Mouse (Mus musculus): ENCODE results near the gene Fer1l4. TPM values are rescaled to one million over a fixed set of nuclear protein-coding genes. Genes with fewer than 3 reads are reported as not detected.

Gene Fer1l4
- polyA plus RNA-seq, 1 experiment from 2014 or later: not detected

DNA sequence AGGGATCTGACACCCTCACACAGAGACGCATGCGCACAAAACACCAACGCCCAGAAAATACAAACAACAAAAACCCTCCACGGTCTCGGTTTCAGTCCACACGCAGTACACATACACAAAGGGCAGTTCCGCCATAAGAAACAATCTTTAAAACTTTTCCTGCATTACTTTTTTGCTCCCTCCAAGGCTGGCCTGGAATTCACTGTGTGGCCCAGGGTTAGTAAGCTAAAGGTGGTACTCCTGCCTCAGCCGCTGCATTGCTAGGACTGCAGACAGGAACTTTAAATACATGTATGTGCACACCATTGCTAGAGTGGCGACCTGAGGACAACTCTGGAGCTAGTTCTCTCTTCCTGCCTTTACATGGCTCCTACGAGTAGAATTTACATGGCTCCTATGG lies 18.5 kb upstream of the Fer1l4 start:
- Histone ChIP-seq H3K36me3 (peaks cover 84% of the 10 kb centered on the region), H3K4me2 (no peak overlapping the region), H3K9me3 (replicated peaks) (no peaks in the 10 kb centered on the region), H3K4me3 (no peak overlapping the region), H3K4me1 (replicated peaks) (peaks cover 3% of the 10 kb centered on the region), H3K27ac (ENCODE audit: poor library complexity, severe bottlenecking) (no peak overlapping the region), H3K9ac (no peak overlapping the region), H3K27me3 (replicated peaks) (no peaks in the 10 kb centered on the region)
- 93% methylated on average over 10 of the region's 10 CpGs for WGBS
- ATAC-seq (ENCODE audit: insufficient number of reproducible peaks, low FRiP score): no peak

DNA sequence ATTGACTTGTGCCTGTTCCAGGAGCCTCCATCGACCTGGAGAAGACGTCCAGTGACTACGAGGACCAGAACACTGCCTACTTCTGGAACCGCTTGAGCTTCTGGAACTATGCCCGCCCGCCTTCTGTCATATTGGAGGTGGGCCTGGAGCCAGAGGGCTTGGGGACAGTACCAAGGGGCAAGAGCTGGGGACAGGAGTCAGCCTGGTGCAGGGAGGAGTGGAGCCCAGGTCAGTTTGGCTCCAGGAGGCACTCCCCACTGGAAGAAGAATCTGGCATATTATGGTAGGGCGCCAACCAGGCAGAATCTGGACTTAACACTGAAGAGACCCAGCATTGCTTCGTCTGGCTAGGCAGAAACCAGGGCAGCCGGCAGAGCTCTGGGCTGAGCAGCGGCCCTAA lies 15.2 kb upstream of the Fer1l4 start:
- Histone ChIP-seq H3K36me3 (peaks cover 51% of the 10 kb centered on the region), H3K4me1 (replicated peaks) (peaks cover 12% of the 10 kb centered on the region), H3K4me2 (no peak overlapping the region), H3K4me3 (no peak overlapping the region), H3K27me3 (replicated peaks) (no peaks in the 10 kb centered on the region), H3K9me3 (replicated peaks) (no peaks in the 10 kb centered on the region), H3K9ac (no peak overlapping the region), H3K27ac (ENCODE audit: poor library complexity, severe bottlenecking) (no peak overlapping the region)
- ATAC-seq (ENCODE audit: insufficient number of reproducible peaks, low FRiP score): no peak
- 88% methylated on average over 10 of the region's 10 CpGs for WGBS

DNA sequence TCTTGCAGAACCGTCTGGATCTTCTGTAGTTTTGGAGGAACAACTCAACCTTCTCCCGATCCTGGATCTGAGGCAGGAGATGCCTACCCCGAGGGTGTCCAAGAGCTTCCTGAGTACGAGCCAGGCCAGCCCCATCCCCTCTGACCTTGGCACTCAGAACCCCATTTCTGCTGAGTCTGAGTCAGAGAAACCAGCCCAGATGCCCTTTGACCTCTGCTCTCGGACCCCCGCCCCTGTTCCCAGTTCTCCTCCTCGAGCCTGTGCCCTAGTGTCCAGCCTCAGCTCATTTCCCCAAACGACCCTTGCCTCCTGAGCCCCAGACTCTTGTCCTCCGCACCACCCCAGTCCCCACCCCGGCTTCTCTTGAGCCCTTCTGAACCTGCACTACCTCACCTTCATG lies 13.4 kb upstream of the Fer1l4 start:
- Histone ChIP-seq H3K4me2 (peak overlapping the region; percentile 97), H3K27me3 (replicated peaks) (no peaks in the 10 kb centered on the region), H3K9ac (peak overlapping the region; percentile 76), H3K27ac (ENCODE audit: poor library complexity, severe bottlenecking) (no peak overlapping the region), H3K9me3 (replicated peaks) (no peaks in the 10 kb centered on the region), H3K4me1 (replicated peaks) (peaks cover 12% of the 10 kb centered on the region), H3K36me3 (peaks cover 34% of the 10 kb centered on the region), H3K4me3 (peak overlapping the region; percentile 76)
- 33% methylated on average over 10 of the region's 10 CpGs for WGBS
- no peak for ATAC-seq (ENCODE audit: insufficient number of reproducible peaks, low FRiP score)

DNA sequence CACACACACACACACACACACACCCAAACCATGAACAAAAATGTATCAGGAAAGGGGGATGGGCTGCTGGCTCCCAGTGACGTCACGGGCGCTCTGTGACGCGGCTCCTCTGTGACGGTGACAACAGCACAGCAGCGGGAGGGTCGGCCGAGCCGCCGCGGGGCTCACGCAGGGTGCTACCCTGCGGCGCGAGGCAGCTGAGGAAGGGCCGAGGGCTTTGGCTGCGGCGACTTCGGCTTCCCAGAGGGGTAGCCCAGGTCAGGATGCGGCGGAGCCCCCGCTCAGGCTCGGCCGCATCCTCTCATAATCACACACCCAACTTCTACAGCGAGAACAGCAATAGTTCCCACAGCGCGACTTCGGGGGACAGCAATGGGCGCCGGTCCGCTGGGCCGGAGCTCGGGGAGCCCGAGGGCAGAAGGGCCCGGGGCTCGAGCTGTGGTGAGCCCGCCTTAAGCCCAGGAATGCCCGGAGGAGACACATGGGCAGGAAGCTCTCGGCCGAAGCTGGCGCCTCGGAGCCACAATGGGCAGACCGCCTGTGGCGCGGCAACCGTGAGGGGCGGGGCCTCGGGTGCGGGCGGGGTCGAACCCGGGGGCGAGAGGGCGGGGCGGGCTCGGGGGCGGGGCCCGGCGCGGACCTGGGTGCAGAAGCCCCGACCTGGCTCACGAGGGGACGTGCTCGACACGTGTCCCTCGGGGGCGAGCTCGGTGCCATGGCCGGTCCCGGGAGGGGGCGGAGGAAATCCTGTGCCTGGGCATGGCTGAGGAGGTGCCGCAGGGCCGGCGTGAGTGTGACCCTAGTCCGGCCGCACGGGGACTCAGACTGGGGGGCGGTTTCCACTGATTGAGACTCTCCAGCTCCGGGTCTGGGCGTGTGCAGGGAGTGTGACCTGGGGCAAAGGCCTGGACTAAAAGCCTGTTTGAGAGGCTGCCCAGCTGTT lies 12.6 kb upstream of the Fer1l4 start, which contains the start of gene Spag4:
Spag4 (plus strand) TSS at position 77 of the 943 bp plus-strand sequence.
- H3K4me1 ChIP-seq (replicated peaks): peaks cover 12% of the 10 kb centered on the region
- ATAC-seq (ENCODE audit: insufficient number of reproducible peaks, low FRiP score): peak; percentile 89

DNA sequence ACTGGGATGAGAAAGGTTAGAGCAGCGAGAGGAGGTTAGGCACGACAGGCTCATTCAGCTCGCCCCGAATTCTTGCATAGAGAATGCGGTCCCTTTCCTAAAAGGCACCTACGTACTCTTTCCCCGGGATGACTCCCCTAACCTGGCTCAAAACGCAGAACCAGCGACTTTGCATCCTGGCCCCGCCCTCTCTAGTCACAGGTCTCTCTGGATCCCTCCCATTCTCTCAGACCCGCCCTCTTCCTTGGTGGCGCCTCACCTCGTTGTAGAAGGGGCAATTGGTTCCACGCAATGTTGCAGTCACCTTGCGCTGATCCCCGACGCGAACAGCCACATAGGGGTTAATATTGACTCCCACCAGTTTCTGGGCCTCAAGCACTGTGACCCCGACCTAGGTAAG lies 4.8 kb downstream of the Fer1l4 start:
- H3K4me2 ChIP-seq: peak overlapping the region; percentile 20
- H3K4me3 ChIP-seq: no peak overlapping the region
- no peaks in the 10 kb centered on the region for H3K9me3 ChIP-seq (replicated peaks)
- no peaks in the 10 kb centered on the region for H3K36me3 ChIP-seq
- WGBS: 6% methylated on average over 19 of the region's 19 CpGs
- H3K9ac ChIP-seq: no peak overlapping the region
- H3K27me3 ChIP-seq (replicated peaks): peaks cover 60% of the 10 kb centered on the region
- H3K27ac ChIP-seq (ENCODE audit: poor library complexity, severe bottlenecking): no peak overlapping the region
- no peaks in the 10 kb centered on the region for H3K4me1 ChIP-seq (replicated peaks)
- no peak for ATAC-seq (ENCODE audit: insufficient number of reproducible peaks, low FRiP score)

More for the DNA sequence above, 12.6 kb upstream of the Fer1l4 start, which contains the start of gene Spag4:
- Histone ChIP-seq H3K4me2 (peak within 1 kb of the TSS; percentile 97), H3K4me3 (peak within 1 kb of the TSS; percentile 76), H3K9ac (peak within 1 kb of the TSS; percentile 76), H3K27me3 (replicated peaks) (no peaks in the 10 kb centered on the region), H3K9me3 (replicated peaks) (no peaks in the 10 kb centered on the region), H3K36me3 (peaks cover 26% of the 10 kb centered on the region), H3K27ac (ENCODE audit: poor library complexity, severe bottlenecking) (peak within 1 kb of the TSS; percentile 77; the same call in 1 of the 2 replicates)
- WGBS: under 1% methylated on average over 80 of the region's 81 CpGs

DNA sequence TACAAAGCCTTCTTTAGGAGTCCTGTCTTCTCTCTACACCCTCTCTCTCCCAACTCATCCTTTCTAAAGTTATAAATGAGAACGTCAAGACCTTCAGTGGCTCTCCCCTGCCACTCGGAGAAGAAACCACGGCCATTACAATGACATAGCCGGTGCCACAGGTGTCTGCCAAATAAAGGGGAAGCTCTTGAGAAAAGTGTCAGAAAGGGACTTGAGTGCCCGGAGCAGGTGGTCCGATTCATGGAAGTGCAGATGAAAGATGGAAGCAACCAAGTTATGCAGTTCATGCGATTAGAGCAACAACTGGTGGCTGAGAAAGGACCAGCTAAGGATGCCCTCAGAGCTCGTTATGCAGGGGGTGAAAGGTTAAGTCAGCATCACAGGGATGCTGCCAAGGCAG lies 9.8 kb downstream of the Fer1l4 start:
- H3K36me3 ChIP-seq: no peaks in the 10 kb centered on the region
- no peaks in the 10 kb centered on the region for H3K4me1 ChIP-seq (replicated peaks)
- peaks cover 20% of the 10 kb centered on the region for H3K27me3 ChIP-seq (replicated peaks)
- no peak overlapping the region for H3K4me3 ChIP-seq
- H3K27ac ChIP-seq (ENCODE audit: poor library complexity, severe bottlenecking): no peak overlapping the region
- H3K9me3 ChIP-seq (replicated peaks): no peaks in the 10 kb centered on the region
- ATAC-seq (ENCODE audit: insufficient number of reproducible peaks, low FRiP score): no peak
- no peak overlapping the region for H3K4me2 ChIP-seq
- no peak overlapping the region for H3K9ac ChIP-seq
- 81% methylated on average over 8 of the region's 8 CpGs for WGBS

DNA sequence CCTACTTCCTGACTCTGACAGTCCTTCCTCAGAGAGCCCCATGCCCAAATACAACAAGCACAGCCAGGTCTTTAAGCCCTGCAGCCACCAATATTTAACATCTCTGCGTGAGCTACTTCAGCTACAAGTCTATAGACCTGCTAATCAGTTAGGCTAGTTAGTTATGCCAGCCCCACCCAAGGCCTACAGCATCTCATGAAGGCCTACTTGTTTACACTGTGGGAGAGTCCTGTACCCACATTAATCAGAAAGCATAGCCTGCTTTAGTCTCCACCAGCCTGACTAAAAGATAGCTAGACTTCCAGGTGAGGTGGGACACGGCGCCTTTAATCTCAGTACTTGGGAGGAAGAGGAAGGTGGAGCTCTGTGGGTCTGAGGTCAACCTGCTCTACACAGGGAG lies 13.4 kb downstream of the Fer1l4 start:
- no peaks in the 10 kb centered on the region for H3K27me3 ChIP-seq (replicated peaks)
- no peak overlapping the region for H3K4me3 ChIP-seq
- H3K36me3 ChIP-seq: no peaks in the 10 kb centered on the region
- no peak for ATAC-seq (ENCODE audit: insufficient number of reproducible peaks, low FRiP score)
- no peaks in the 10 kb centered on the region for H3K9me3 ChIP-seq (replicated peaks)
- no peak overlapping the region for H3K27ac ChIP-seq (ENCODE audit: poor library complexity, severe bottlenecking)
- WGBS: 80% methylated on average over 3 of the region's 3 CpGs
- no peaks in the 10 kb centered on the region for H3K4me1 ChIP-seq (replicated peaks)
- H3K9ac ChIP-seq: no peak overlapping the region
- H3K4me2 ChIP-seq: no peak overlapping the region

DNA sequence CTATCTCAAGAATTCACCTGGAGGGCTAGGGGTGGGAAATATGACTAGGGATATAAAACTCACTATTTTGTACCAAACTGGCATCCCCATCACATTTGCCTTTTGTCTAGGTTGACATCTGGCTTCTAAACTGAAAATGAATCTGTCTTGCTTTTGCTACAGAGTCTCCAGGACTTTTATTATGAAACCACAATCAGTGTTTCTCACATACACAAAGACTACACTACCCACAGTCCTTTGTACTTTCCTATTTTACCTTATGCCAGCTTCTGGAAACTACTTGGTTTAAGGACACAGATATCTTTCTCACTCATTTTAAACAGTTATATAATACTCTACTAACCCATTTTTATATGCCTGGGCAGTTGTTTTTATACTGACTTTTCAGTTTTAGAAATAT lies 27.3 kb downstream of the Fer1l4 start:
- H3K4me3 ChIP-seq: no peak overlapping the region
- H3K4me2 ChIP-seq: no peak overlapping the region
- no peak overlapping the region for H3K9ac ChIP-seq
- H3K36me3 ChIP-seq: no peaks in the 10 kb centered on the region
- H3K4me1 ChIP-seq (replicated peaks): no peaks in the 10 kb centered on the region; the same call in 1 of the 2 replicates
- H3K9me3 ChIP-seq (replicated peaks): no peaks in the 10 kb centered on the region
- H3K27me3 ChIP-seq (replicated peaks): no peaks in the 10 kb centered on the region
- no peak overlapping the region for H3K27ac ChIP-seq (ENCODE audit: poor library complexity, severe bottlenecking)
- no peak for ATAC-seq (ENCODE audit: insufficient number of reproducible peaks, low FRiP score)

DNA sequence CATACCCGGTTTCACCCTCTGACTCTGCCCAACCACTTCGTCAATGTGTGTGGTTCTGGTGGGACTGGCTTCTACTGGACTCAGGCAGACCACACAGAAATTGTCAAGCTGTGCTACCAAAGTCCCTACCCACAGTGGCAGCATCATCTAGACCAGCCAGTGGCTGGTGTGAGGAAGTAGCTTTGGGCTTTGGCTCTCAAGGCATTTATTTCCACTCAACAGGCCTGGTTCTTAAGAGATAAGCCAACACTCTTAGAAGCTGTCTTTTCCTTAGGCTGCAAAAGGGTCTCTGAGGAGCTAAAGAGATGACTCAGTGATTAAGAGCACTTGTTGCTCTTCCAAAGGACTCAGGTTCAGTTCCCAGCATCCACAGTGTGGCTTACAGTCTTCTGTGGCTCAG lies 31.0 kb downstream of the Fer1l4 start:
- H3K4me1 ChIP-seq (replicated peaks): no peaks in the 10 kb centered on the region; the same call in 1 of the 2 replicates
- no peak overlapping the region for H3K27ac ChIP-seq (ENCODE audit: poor library complexity, severe bottlenecking)
- 79% methylated on average over 2 of the region's 2 CpGs for WGBS

DNA sequence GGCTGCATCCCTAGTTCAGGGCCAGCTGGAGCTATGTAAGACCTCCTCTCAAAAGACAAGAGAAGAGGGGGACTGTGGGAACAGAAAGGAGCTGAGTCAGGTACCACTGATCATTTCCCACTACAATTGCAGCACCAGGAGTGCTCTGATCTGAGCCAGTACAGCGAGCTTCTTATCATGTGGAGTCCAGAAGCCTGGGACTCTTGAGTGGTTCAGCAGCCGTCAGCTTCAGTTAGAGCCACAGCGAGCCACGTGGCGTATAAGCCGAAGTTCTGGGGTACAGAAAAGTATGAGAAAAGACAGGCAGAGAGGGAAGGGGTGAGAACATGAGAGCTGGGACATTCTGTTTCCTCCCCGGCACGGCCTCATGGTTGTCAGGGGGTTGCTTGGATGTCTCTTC lies 31.5 kb downstream of the Fer1l4 start:
- no peaks in the 10 kb centered on the region for H3K27me3 ChIP-seq (replicated peaks)
- H3K27ac ChIP-seq (ENCODE audit: poor library complexity, severe bottlenecking): no peak overlapping the region
- no peak overlapping the region for H3K4me2 ChIP-seq
- ATAC-seq (ENCODE audit: insufficient number of reproducible peaks, low FRiP score): no peak
- no peak overlapping the region for H3K4me3 ChIP-seq
- H3K4me1 ChIP-seq (replicated peaks): no peaks in the 10 kb centered on the region; the same call in 1 of the 2 replicates
- H3K9ac ChIP-seq: no peak overlapping the region
- 64% methylated on average over 8 of the region's 8 CpGs for WGBS
- peaks cover 33% of the 10 kb centered on the region for H3K36me3 ChIP-seq
- no peaks in the 10 kb centered on the region for H3K9me3 ChIP-seq (replicated peaks)

More for the DNA sequence above, 31.0 kb downstream of the Fer1l4 start:
- no peaks in the 10 kb centered on the region for H3K27me3 ChIP-seq (replicated peaks)
- H3K9ac ChIP-seq: no peak overlapping the region
- no peak overlapping the region for H3K4me2 ChIP-seq
- peaks cover 28% of the 10 kb centered on the region for H3K36me3 ChIP-seq
- H3K4me3 ChIP-seq: no peak overlapping the region
- no peaks in the 10 kb centered on the region for H3K9me3 ChIP-seq (replicated peaks)
- no peak for ATAC-seq (ENCODE audit: insufficient number of reproducible peaks, low FRiP score)

DNA sequence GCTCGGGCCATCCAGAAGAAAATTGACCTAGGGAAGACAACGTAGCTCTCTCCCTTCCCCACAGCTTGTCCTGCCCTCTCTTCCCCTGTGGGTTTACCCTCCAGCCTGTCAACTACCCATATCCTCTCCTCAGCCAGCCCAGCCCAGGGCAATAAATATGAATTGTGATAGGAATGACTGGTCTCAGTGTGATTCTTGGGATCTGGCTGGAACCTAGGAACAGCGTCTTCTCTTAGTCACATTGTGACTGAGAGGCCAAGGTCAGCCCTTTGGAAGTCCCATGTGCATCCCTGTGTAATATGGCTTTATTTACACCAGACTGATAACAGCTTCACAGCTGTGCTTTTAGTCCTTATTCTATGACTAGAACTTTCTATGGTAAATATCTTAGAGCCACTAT lies 34.6 kb downstream of the Fer1l4 start:
- Histone ChIP-seq H3K4me1 (replicated peaks) (no peaks in the 10 kb centered on the region; the same call in 1 of the 2 replicates), H3K9ac (no peak overlapping the region), H3K27ac (ENCODE audit: poor library complexity, severe bottlenecking) (no peak overlapping the region), H3K4me2 (no peak overlapping the region), H3K36me3 (peaks cover 64% of the 10 kb centered on the region), H3K4me3 (no peak overlapping the region), H3K27me3 (replicated peaks) (no peaks in the 10 kb centered on the region), H3K9me3 (replicated peaks) (no peaks in the 10 kb centered on the region)
- ATAC-seq (ENCODE audit: insufficient number of reproducible peaks, low FRiP score): no peak
- WGBS: 81% methylated on average over 3 of the region's 3 CpGs
